Mouse (Mus musculus) kidney, postnatal 36 days (tissue): ENCODE measurements at regions not wholly inside any gene's neighbourhood (a gene's known extent, or its start where the extent isn't known, plus 50 kb on each side); places are given as distances from the start of the nearest gene placed in this dataset.
A peak's percentile ranks its signal among the peaks of the same experiment; 100 is the strongest.

ENCODE experiments used
- DNase-seq, 2 experiments: peaks; one replicate each; pipeline ENCODE4 v3.0.0; 2021 to 2022; ENCODE audit warnings: mixed read lengths in 2 of 2

DNA sequence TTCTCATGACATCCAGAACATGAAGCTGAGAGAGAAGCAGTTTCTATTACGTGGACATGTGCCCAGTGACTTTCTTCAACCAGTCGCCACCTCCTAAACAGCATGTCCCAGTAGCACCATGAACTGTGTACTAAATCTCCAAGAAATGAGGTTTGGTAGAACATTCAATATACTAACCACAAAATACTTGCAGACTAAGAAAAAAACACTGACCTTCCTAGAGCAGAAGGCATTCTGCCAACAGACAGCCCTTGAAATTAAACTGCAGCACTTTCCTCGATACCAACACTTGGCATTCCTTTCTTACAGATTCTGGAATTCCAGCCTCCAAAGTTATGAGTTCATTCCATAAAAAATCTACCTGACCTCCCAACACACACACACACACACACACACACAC is 166.6 kb downstream of the Atp6ap1l start:
- peak in 1 of 2 experiments; percentile 3 for DNase-seq

DNA sequence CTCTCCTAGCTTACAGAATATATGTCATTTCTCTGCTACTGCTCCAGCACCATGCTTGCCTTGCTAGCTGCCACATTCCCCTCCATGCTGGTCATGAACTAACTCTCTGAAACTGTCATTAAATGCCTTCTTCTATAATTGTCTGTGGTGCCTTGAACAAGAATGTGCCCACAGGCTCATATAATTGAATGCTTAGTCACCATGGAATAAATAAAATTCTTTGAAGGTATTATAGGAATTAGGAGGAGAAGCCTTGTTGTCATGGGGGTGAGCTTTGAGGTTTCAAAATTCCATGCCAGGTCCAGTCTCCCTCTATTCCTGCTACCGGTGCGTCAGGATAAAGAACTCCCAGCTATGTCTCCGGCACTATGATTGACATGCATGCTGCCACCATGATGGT is 171.9 kb downstream of the Atp6ap1l start:
- no peak for DNase-seq

DNA sequence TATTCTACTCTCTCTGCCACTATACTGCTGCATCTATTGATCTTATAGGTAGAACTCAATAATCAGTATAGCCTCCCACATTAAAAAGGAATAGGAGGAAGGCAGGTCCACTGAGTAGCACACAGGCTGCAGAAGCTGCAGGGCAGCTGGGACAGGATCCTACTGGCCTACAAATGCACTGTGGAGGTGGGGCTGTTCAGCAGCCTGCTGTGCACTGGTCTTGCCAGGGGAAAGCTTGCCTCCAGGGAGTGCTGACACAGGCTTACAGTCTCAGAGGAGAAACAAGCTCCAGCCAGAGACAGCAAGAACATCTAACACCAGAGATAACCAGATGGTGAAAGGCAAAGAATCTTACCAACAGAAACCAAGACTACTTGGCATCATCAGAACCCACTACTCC is 176.1 kb downstream of the Atp6ap1l start:
- peak; percentile 19 to 28 for DNase-seq

DNA sequence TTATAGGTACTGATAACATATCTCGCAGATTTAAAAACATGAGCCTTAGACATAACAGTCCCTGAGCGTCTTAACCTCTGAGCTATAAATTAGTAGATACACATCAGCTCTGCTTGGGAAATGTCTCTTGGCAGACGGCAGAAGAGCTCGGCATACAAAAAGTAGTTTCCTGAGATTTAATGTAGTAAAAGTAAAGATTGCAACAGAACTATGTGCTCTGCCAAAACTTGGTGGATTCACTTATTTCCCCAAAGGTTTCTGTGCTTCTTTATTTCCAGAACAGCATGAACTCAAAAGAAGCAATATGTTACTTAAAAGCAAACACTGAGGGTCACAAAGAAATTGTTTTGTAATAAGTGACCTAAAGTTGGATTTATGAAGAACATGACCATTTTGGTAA is 177.3 kb downstream of the Atp6ap1l start:
- DNase-seq, result no peak

DNA sequence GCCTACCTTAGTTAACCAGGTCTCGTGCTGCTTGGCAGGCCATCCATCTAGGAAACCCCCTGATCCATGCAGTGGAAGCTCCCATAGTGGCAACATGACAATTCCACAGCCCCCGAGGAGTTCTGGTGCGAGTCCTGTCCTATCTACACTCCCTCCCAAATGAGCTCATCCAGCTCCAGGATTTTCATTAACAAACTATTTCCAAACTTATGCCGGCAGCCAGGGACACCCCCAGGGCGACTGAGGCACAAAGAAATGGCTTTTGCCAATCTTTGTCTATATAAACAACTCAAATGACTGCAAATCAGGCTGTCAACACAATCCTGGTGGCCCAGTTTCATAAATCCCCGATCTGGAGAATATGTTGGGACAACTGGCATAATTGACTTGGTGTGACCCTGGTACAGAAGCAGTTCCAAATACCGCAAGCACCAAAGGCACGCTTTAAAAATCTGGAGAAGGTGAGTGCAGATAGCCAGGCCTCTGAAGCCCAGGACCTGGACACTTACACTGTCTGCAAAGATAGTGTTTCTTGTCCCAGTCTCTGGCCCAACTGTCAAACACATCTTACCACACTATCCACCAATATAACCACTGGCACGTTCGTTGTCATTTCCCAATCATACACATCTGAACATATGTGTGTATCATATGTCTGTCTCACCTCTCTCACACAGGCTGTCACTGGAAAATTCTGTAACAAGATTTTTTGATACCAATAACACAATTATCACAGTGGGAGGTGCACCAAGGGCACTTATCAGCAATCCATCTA is 179.9 kb downstream of the Atp6ap1l start:
- peak in 1 of 2 experiments; percentile 8 for DNase-seq

DNA sequence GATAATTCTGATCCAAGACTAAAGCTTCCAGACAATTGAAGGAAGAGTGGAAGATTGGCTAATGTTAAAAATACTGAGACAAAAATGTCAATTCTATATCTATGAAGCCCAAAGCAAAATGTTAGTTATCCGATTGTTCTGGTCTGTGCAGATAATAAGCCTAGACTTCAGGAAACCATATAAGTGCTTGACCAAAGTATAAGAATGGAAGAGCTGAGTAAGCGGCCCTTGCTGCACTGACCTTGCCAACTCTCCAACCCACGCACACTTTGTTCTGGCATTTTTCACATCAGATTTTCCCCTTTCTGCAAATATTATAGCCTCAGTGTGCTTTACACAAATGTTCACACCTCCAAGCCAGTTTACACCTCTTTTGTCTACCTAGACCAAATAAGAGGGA is 180.6 kb downstream of the Atp6ap1l start:
- no peak for DNase-seq

DNA sequence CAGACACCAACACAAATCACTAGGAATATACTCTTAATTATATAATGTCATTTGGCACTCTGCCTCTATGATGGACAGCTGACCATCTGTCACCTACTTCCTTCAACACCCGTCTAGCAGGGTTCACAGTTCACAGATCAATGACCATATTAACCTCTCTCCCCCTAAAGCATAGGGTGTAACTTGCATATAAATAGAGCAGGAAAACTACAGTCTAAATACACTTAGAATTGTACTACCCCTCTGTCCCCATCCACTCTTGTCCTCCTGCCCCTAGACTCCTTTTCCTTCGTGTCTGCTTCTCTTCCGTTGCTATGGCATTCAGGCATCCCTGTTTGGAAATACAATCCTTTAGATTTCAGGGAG is 181.6 kb downstream of the Atp6ap1l start:
- DNase-seq, result no peak

DNA sequence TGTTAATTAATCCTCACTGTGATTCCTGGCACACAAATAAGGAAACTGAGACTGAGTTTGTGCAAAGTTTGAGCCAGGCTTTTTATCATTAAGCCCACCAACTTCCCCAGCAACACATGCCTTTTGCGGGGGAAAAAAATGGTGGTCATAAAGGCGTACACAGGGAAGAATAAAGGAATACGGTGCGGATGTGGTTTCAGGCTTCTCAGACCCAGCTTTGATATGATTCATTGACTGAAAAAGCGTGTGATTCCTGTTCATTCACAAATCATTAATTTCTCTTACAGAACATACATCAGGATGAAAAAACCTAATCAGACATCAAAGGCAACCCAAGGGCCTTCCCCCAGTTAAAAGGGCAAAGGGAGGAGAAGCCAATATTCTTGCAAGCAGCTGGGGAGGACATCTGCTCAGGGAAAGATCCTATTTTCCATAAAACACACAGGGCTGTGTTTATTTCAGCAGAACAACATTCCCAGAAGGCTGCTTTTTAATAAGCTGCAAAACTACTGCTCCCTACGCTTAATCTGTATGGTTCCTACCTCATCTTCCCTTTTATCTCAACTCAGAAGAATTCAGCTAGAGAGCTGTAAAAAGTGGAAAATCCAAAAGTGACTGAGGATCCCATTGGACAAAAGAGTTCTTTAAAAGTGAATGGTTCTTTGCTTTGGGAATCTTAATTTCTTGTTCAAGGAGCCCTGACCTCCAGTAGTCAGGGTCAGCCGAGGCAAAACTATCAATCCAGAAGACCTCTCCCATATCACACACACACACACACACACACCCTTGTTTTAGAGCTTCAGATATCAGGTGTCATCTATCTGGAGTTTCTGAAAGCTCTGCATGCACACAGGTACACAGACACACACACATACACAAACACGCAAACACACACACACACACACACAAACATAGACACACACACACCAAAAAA is 182.3 kb downstream of the Atp6ap1l start:
- DNase-seq, result no peak

DNA sequence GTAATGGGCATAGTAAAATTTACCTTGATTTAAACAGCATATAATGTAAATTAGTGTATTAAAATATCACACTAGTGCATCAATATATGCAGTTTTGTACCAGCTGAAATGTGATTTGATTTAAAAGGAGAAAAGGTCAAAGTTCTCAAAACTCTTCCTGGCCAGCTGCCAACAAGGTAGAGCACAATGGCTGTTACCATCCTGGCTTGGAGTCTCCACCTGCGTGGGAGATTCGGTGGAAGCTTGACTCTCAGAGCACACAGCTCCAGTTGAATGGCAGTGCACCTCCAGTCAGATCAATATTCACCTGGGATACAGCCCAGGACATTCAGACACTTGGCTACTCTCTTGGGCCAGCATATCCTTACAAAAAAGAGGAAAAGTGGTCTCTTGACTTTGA is 220.8 kb downstream of the Atp6ap1l start:
- DNase-seq, result peak in 1 of 2 experiments; percentile 5

DNA sequence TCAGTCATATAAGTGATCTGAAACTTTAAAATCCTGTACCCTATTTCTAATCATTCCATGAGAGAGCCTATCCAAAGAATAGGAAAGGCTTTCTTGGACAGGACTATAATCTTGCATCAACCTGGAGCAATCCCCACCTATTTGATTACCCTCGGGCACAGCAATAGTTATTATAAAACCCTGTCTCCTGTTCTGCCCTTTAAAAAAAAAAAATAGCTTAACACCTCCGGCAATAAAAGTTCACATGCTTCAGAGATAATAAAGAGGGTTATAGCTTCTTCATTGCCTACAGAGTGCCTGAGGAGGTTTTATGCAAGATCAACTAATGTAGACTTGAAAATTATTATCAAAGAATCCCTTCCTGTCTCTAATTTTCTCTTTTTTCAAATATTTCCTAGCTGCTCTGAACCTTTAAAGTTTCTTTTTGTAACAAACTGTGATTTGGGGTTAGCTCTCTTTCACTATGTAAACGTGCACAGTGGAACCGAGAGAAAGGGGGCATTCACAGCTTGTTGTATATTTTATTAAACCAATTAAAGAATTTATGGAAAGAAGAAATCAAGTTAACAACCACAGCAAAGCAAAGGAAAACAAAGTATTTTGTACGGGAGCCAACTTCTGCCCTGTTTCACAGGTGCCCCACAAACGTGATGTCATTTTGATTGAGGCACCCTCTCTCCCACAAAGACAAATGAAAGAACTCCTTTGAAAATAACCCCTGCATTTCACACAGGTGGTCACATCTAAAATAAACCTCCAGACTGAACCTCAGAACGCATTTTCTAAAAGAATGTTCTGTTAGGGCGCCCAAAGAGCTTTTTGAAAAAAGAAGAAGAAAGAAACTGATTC is 225.8 kb downstream of the Atp6ap1l start:
- DNase-seq, result no peak

DNA sequence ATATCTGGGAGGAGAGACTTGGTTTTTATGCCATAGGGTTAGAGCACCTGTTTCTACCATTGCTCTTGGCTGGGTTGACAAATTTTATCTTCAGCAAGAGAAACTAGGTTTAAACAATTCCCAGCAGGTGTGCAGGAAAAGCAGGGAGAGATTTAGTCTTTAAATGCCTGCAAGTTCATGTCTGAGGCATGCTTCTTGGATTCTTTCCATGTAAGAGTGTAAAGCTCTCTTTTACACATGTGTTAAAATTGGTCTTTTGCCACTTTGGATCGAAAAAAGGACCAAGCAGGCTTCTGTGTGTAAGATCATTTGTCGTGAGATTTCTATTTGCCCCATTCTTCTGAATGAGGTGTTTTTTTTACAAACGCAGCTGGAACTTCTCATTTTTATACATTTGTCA is 231.3 kb downstream of the Atp6ap1l start:
- DNase-seq, result no peak

DNA sequence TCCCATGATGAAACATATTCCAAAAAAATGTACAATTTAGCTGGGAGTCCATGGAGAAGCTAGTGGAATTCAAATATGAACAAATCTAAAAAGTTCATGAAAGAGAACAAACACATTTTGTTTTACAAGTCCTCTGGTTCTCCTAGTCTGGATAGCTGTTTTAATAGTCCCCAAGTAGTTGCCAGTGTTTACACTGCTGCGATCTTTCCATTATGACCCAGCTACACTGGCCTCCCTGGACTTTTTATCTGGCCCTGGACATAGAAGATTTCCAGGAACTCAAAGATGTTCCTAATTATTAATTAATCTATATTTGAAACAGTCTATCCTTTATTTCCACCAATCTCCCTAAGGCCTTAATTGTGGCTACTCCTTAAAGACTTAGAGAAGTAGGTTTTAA is 232.1 kb downstream of the Atp6ap1l start:
- DNase-seq, result no peak

DNA sequence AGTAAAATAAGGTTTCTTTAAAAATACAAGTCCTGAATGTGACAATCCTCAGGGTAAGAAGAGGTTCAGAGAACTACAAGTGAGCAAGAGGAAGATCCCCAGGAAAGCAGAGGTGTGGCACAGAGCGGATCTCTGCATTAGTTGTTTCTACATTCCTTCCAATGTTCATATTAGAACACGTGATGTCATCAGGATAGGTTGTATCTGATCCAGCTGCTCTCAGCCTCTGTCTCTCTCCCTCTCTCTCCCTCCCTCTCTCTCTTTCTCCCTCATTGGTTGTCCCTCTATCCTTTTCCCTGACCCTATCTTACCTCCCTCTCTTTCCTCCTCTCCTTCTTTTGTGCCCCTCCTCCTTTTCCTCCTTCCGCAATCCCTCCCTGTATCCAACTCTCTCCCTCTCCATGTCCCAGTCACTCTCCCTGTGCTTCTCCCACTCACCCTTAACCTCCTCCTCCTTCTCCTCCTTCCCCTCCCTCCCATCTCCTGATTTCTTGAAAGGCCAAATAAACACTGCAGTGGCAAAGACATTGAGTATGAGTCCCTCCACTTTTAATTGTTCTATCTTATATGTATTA is 243.5 kb downstream of the Atp6ap1l start:
- DNase-seq, result no peak

DNA sequence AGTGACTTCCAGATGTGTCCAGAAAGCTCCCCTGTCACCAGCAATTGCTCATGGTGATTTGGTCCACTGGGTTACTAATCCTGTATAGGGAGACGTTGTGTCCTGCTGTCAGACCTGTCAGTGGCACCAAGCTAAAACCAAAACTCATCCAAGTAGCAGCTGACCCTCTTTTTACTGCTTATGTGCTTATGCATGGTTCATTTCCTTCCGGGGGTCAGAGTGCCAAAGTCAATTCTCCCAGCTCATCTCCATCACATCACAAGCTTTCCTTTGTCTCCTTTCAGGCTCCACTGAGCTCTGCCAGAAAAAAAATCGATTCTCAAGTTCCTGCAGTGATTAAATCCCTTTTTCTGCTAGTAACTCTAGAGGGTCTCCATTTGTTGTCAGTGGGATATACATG is 244.2 kb downstream of the Atp6ap1l start:
- peak in 1 of 2 experiments; percentile 1 for DNase-seq

DNA sequence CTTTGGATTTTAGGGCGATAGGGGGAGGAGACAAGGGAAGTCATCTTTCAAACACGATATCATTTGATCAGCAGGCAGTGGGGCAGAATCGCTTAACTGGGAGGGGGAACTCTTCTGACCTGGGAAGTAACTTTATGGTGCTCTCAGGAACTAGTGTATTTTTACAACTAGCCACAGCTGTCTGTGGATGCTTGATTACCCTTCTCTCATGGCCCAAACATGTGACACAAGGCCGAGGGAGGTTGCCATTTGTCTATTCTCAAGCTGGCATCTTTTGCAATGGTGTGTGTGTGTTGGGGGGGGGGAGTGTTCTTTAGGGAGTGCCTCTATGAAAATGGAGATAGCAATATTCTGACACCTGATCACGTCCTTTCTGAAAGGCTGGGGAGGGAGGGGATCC is 246.1 kb downstream of the Atp6ap1l start:
- DNase-seq, result no peak

DNA sequence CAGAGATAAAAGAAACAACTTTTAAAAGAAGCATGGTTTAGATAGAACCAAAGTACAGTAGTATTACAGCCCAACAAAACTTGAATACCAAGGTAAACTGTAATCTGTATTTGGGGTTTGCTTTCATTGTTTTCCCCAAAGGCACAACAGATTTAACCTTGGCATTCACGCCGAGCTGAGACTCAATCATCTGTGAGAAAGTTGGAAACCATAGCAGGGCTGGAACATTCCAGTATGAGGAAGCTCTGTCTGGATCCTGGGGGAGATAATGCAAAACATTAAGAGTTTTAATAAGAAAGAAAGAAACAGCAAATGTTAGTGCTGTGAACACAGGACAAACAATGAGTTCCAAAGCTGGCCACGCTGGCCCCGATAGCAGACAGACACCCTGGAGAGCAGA is 258.8 kb downstream of the Atp6ap1l start:
- peak in 1 of 2 experiments; percentile 4 for DNase-seq

DNA sequence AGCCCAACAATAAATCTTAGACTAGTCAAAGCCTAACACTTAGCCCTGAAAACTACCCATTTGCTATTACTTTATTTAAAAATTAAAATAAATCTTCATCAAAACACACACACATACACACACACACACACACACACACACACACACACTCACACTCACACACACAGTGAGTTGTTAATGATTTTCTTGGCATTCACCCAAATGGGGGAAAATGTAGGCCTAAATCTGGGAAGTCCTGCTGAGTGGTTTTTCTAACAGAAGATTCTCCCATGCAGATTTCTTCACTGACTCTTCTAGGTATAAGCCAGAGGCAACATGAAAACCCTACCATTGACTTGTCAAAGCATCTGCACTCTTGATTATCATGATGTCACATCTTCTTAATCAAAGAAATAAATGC is 260.9 kb downstream of the Atp6ap1l start:
- peak in 1 of 2 experiments; percentile 1 for DNase-seq

DNA sequence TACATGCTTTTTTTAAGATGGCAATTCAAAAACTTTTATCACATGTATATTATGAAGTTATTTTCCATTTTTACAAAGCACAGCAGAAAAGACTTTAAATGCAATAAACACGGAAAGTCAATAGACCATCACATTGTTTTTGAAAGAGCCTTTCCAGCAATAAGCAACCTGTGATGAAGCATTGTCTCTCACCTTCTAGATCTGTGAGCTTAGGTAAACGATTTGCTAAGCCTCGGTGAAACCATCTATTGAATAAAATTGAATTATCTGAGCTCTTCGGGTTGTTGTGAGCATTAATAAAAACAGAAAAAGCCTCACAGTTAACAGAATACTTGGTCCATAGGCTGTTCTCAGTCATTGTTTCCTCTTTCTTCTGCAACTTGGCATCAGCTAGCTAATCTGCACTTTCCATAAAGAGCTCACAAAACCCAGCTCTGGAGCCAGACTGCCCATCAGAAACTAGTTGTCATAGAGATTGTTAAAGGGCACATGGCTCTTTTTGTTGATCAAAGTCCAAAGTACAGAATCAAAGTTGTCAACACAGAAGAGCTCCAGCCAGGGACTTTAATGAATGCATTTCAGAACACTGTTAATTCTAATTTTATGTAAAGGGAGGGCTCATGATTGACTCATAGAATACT is 261.5 kb downstream of the Atp6ap1l start:
- DNase-seq, result peak; percentile 5 to 19

DNA sequence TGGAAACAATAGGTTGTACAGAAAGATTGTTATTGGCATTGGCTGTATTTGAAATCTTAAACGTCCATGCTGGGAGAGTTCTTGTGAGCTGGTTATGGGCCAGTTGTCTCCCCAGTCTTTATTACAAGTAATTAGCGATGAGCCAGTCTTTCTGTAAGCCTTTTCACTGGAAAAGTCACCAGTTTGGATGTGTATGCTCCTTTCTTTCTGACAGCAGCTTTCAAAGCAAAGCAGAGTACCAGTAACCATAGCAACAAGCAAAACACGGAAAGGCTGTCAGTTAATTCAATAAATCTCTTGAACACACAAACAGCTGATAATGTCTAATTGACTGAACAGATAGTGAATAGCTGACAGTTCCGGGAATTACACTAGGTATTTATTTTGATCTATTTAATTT is 262.0 kb downstream of the Atp6ap1l start:
- DNase-seq, result no peak

DNA sequence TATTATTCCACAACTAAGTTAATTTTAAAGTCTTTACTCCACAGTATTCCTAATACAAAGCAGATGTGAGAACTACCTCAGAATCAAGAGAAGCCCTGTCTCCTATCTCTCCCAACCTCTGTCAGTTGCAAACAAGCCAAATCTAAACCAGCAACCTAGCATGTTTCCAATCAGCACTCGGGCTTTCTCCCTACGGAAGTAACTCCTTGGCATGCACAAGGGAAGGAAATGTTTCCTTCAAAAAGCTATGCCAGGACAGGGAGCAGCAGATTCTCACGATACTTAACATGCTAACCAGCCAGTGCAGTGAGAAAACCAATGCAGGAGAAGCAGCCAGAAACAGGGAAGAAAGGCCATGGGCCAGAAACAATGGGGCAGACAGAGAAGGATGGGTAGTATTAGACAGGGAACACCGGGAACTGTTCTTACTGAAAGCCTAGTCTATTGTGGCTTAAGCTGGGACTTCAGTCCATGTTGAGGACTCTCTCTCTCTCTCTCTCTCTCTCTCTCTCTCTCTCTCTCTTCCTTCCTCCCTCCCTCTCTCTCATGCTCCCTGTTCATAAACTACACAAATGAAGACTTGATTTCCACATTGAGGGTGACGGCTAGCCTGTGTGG is 262.8 kb downstream of the Atp6ap1l start:
- no peak for DNase-seq
